Mouse (Mus musculus) cerebellum, adult 2 months (tissue): Measurements from ENCODE around the gene Lama1.

Source experiments
- CTCF ChIP-seq: fragments of 200-500 bp; IDR thresholded peaks from 2 replicates; pipeline ENCODE4 v1.5.1; 2011; ENCODE audit warnings: low read depth, mild to moderate bottlenecking, control low read depth, low read length, moderate library complexity, borderline replicate concordance; ENCODE audit not compliant: insufficient read depth
- POLR2A ChIP-seq: fragments of 200-500 bp; IDR thresholded peaks from 2 replicates; pipeline ENCODE4 v1.6.1; 2011; ENCODE audit warnings: low read length, control low read depth, borderline replicate concordance; ENCODE audit not compliant: insufficient read depth

DNA sequence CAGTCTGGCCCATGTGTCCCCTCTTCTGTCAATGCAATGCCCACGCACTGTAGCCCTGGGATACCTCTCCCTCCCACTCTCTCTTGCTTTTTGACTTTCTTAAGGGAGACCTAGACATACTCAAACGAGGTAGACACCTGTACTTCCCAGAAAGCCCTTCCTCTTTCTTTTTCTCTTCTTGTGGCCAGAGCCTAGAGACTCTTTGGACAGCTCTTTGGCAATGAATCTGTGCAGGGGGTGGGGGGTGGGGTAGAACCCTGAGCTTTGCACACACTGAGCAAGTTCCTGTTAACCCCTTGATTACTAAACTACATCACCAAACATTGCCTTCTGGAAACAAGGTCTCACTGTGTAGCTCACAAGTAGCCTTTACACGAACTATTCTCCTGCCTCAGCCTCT, 32.8 kb upstream of the Lama1 start:
- TF ChIP-seq CTCF (no peak), POLR2A (no peak)
